Mouse (Mus musculus) CH12.LX (cell line): ENCODE measurements at regions not wholly inside any gene's neighbourhood (a gene's known extent, or its start where the extent isn't known, plus 50 kb on each side); places are given as distances from the start of the nearest gene placed in this dataset.

ENCODE experiments used
- CTCF ChIP-seq, 2 experiments: IDR thresholded peaks in 1 of 2; conservative IDR thresholded peaks in 1 of 2; 2 replicates each; pipeline ENCODE4 v1.5.1; 2011 to 2012; ENCODE audit warnings: low read depth in 2 of 2, low read length in 2 of 2, improper control_type of control experiment in 1 of 2, inconsistent platforms in 1 of 2, mild to moderate bottlenecking in 1 of 2, moderate library complexity in 1 of 2
- EP300 ChIP-seq: IDR thresholded peaks from 2 replicates; pipeline ENCODE4 v1.6.1; 2011; ENCODE audit warnings: low read length, improper control_type of control experiment
- USF2 ChIP-seq: conservative IDR thresholded peaks from 2 replicates; pipeline ENCODE4 v1.6.1; 2011; ENCODE audit warnings: low read depth, low read length, improper control_type of control experiment
- ZC3H11A ChIP-seq: IDR thresholded peaks from 2 replicates; pipeline ENCODE4 v1.6.1; 2012; ENCODE audit warnings: low read depth, mild to moderate bottlenecking, inconsistent platforms, low read length, improper control_type of control experiment

GRCm38 (mm10) chr14:102553781-102554180 lies 428.7 kb downstream of the Kctd12 start:
- TF ChIP-seq EP300 = no peak
- TF ChIP-seq USF2 = no peak
- no peak for TF ChIP-seq CTCF (conservative IDR thresholded peaks at IDR 0.05 in 1 of 2, IDR thresholded peaks at IDR 0.05 in 1 of 2; ENCODE audit: low read depth in 2 of 2, low read length in 2 of 2)
- TF ChIP-seq ZC3H11A = no peak
